Mouse (Mus musculus) thymus, adult 2 months (tissue): Measurements from ENCODE around the gene Mrpl22.

Experiments used
- CTCF ChIP-seq: fragments of 200-500 bp; IDR thresholded peaks from 2 replicates; pipeline ENCODE4 v1.5.1; 2012; ENCODE audit warnings: mild to moderate bottlenecking, control low read depth, low read length, moderate library complexity, borderline replicate concordance; ENCODE audit not compliant: control insufficient read depth, poor library complexity, insufficient read depth; ENCODE audit errors: extremely low read depth
- POLR2A ChIP-seq: fragments of 200-500 bp; IDR thresholded peaks from 2 replicates; pipeline ENCODE4 v1.6.1; 2012; ENCODE audit warnings: mild to moderate bottlenecking, low read length, control low read depth, moderate library complexity; ENCODE audit not compliant: control insufficient read depth, poor library complexity, insufficient read depth; ENCODE audit errors: extremely low read depth

GRCm38 (mm10) chr11:58223751-58224150, 52.3 kb downstream of the Mrpl22 start:
- TF ChIP-seq POLR2A (no peak), CTCF (no peak)
